Mouse (Mus musculus): ENCODE results near the gene Tmem106c. TPM values are rescaled to one million over a fixed set of nuclear protein-coding genes. Genes with fewer than 3 reads are reported as not detected.

The Tmem106c gene
- polyA plus RNA-seq, 1 experiment from 2014 or later, result 36.0 TPM

- 92% methylated on average over 2 of the region's 2 CpGs for WGBS
- Histone ChIP-seq H3K27ac (replicated peaks) (no peak overlapping the region), H3K4me3 (no peak overlapping the region), H3K9me3 (no peaks in the 10 kb centered on the region), H3K36me3 (replicated peaks) (no peaks in the 10 kb centered on the region), H3K27me3 (replicated peaks; ENCODE audit: low read depth, poor library complexity, severe bottlenecking) (no peaks in the 10 kb centered on the region), H3K4me1 (peaks cover 14% of the 10 kb centered on the region)
- DNase-seq (ENCODE audit: low spot score), result no peak
These were observed 22.7 kb upstream of the Tmem106c start for GRCm38 (mm10) chr15:97941306-97941705.

DNA sequence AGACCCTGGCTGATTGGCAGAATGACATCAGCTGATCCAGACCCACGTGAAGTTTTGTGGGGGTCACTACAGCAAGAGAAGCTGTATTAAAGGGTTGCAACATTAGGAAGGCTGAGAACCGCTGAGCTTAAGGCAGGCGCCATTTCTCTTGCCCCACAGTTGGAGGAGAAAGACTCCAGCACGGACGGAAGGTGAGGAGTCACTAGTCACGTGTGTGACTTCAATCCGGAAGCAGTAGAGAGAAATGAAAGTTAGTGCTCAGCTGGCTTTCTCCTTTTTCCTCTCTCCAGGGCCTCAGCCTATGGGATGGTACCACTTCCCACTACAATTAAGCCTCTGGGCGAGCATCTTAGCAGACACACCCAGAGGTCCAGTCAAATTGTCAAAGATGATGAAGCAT, 21.5 kb upstream of the Tmem106c start:
- no peak overlapping the region for H3K27ac ChIP-seq (replicated peaks)
- DNase-seq (ENCODE audit: low spot score), result no peak
- no peak overlapping the region for H3K4me3 ChIP-seq
- no peaks in the 10 kb centered on the region for H3K36me3 ChIP-seq (replicated peaks)
- WGBS, result 86% methylated on average over 8 of the region's 8 CpGs
- peaks cover 14% of the 10 kb centered on the region for H3K4me1 ChIP-seq
- H3K9me3 ChIP-seq, result no peaks in the 10 kb centered on the region
- no peaks in the 10 kb centered on the region for H3K27me3 ChIP-seq (replicated peaks; ENCODE audit: low read depth, poor library complexity, severe bottlenecking)

GRCm38 (mm10) chr15:97943356-97943755, 20.6 kb upstream of the Tmem106c start:
- H3K27me3 ChIP-seq (replicated peaks; ENCODE audit: low read depth, poor library complexity, severe bottlenecking), result no peaks in the 10 kb centered on the region
- H3K4me1 ChIP-seq, result peaks cover 14% of the 10 kb centered on the region
- WGBS, result 85% methylated on average over 8 of the region's 8 CpGs
- no peaks in the 10 kb centered on the region for H3K9me3 ChIP-seq
- no peak overlapping the region for H3K4me3 ChIP-seq
- H3K36me3 ChIP-seq (replicated peaks), result no peaks in the 10 kb centered on the region
- H3K27ac ChIP-seq (replicated peaks), result no peak overlapping the region
- no peak for DNase-seq (ENCODE audit: low spot score)

DNA sequence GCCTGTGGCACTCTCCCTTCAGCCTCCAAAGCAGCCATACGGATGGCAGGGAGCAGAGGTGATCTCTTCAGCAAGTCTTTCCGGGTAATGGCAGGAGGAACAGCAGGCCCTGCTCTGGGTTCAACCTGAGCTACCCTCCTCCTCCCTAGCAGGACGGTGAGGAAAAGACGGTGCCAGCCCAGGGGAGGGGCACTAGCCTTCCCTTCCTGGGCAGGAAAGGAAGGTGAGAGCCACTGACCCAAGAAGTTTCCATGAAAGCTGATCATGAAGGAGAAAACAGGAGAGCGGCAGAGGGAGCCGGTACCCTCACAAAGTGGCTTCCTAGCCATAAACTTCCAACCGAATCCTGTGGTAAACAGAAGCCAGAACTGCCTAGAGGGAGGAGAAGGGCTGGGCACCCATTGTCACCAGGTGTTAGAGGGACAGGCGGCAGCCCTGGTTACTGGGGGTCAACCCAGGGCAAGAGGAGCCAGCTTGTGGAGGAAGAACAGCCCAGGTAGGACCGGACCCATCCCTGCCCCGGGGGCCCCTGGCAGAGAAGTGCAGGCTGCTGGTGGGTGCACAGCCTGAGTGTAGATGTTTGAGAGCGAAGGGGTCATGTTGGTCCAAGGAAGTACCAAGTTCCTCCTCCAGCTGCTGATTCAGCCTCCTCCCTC, 19.0 kb upstream of the Tmem106c start:
- Histone ChIP-seq H3K4me3 (no peak overlapping the region), H3K9me3 (no peaks in the 10 kb centered on the region), H3K36me3 (replicated peaks) (no peaks in the 10 kb centered on the region), H3K27me3 (replicated peaks; ENCODE audit: low read depth, poor library complexity, severe bottlenecking) (peaks cover 8% of the 10 kb centered on the region; the same call in 1 of the 2 replicates), H3K4me1 (peaks cover 24% of the 10 kb centered on the region), H3K27ac (replicated peaks) (no peak overlapping the region)
- no peak for DNase-seq (ENCODE audit: low spot score)
- 81% methylated on average over 11 of the region's 11 CpGs for WGBS

DNA sequence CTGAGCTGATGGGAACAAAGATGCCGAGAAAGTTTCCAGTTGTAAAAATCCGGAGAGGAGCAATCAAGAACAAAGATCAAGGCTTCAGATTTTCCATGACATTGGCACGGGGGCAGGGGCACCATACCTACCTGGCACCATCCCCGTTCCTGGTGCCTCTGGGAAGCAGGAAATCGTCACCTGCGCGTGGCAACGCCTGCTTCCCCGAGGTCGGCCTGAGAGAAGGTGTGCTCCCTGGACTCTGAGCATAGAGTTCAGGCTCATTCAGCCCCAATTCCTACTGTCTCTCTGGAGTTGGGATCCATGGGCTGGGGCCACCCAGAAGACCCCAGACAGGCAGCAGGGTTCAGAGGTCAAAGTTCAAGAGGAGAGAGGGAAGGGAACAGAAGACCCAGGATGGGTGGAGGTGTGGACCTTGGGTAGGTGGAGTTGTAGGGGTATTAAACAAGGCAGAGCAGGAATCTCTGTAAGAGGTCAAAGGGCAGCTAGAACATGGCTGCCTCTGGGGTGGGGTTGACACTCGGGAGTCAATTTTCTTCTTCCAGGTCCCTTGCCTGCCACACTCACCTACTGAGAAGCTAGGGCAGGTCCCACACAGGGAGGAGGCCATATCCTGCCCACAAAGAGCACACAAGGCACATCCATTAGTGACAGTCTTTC, 18.2 kb upstream of the Tmem106c start:
- Histone ChIP-seq H3K36me3 (replicated peaks) (no peaks in the 10 kb centered on the region), H3K9me3 (no peaks in the 10 kb centered on the region), H3K4me3 (no peak overlapping the region), H3K27me3 (replicated peaks; ENCODE audit: low read depth, poor library complexity, severe bottlenecking) (peaks cover 8% of the 10 kb centered on the region; the same call in 1 of the 2 replicates), H3K27ac (replicated peaks) (no peak overlapping the region), H3K4me1 (peaks cover 24% of the 10 kb centered on the region)
- DNase-seq (ENCODE audit: low spot score), result no peak
- 83% methylated on average over 11 of the region's 11 CpGs for WGBS

DNA sequence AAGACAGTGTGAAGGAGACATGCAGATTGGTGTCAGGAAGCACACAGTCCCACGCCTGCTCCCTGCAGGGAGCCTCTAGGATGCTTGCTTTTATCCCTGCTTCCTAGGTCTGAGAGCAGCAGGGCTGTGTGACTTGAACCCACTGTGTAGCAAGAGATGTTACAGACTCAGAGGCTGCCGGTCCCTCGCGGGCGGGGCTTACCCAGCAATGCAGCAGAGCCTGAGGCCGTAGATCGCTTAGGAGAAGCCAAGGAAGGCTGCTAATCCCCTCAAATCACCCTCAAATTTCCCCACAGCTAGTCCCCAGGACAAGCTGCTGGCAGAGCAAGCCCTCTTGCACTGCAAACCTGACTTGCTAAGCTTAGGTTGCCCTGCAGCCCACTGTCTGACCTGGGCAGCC, 15.3 kb upstream of the Tmem106c start:
- 23% methylated on average over 7 of the region's 7 CpGs for WGBS
- H3K27ac ChIP-seq (replicated peaks), result 0 out of 2 replicates have a peak overlapping the region, but pooled peaks have one; percentile 21
- H3K36me3 ChIP-seq (replicated peaks), result no peaks in the 10 kb centered on the region
- H3K4me1 ChIP-seq, result peaks cover 39% of the 10 kb centered on the region
- H3K27me3 ChIP-seq (replicated peaks; ENCODE audit: low read depth, poor library complexity, severe bottlenecking), result peaks cover 29% of the 10 kb centered on the region
- peak; percentile 43 for DNase-seq (ENCODE audit: low spot score)
- H3K9me3 ChIP-seq, result no peaks in the 10 kb centered on the region
- H3K4me3 ChIP-seq, result no peak overlapping the region

DNA sequence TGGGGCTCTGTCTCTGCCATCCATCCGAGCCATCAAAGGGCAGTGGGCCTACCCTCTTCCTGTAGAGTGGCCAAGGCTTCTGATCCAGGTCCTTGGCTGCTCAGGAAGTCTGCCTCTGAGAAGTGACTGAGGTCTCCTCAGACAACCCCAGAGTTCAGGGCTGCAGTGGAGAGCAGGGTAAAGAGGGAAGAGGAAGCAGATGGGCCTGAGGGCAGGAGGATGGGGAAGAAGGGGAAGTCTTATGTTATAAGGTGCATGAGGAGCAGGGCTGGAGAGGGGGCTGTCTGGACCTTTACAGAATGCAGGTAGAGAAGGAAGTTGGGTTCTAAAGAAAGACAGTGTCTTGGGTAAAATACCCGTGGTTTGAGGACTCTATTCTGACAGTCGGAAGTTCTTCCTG, 14.3 kb upstream of the Tmem106c start:
- Histone ChIP-seq H3K27me3 (replicated peaks; ENCODE audit: low read depth, poor library complexity, severe bottlenecking) (peaks cover 36% of the 10 kb centered on the region), H3K4me1 (peaks cover 40% of the 10 kb centered on the region), H3K9me3 (no peaks in the 10 kb centered on the region), H3K4me3 (no peak overlapping the region), H3K36me3 (replicated peaks) (no peaks in the 10 kb centered on the region), H3K27ac (replicated peaks) (0 out of 2 replicates have a peak overlapping the region, but pooled peaks have one; percentile 21)
- 63% methylated on average over 3 of the region's 3 CpGs for WGBS
- no peak for DNase-seq (ENCODE audit: low spot score)

DNA sequence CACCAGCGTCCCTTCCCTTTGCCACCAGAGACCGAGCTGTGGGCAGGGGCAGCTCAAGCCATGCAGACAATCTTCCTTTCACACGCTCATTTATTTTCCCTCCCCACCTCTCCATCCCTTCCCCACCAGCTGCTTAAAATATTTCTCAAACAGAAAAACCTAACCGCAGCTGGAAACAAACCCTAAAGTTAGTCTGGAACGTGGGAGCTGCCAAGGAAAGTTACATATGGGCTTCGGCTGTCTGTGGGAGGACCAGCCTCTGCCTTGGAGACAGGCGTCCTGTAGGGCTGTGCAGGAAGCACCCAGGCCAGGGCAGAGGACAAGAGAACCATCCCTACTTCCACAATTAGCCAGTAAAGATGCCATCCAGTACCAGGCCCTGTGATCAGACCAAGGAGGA, 13.8 kb upstream of the Tmem106c start:
- WGBS, result 81% methylated on average over 7 of the region's 7 CpGs
- Histone ChIP-seq H3K27ac (replicated peaks) (no peak overlapping the region), H3K27me3 (replicated peaks; ENCODE audit: low read depth, poor library complexity, severe bottlenecking) (peaks cover 40% of the 10 kb centered on the region), H3K9me3 (no peaks in the 10 kb centered on the region), H3K4me3 (no peak overlapping the region), H3K4me1 (peaks cover 43% of the 10 kb centered on the region), H3K36me3 (replicated peaks) (no peaks in the 10 kb centered on the region)
- no peak for DNase-seq (ENCODE audit: low spot score)

GRCm38 (mm10) chr15:97952137-97952888, 11.7 kb upstream of the Tmem106c start:
- 16% methylated on average over 16 of the region's 16 CpGs for WGBS
- Histone ChIP-seq H3K27me3 (replicated peaks; ENCODE audit: low read depth, poor library complexity, severe bottlenecking) (peaks cover 40% of the 10 kb centered on the region), H3K4me3 (peak overlapping the region; percentile 23; the same call in 1 of the 2 replicates), H3K36me3 (replicated peaks) (no peaks in the 10 kb centered on the region), H3K27ac (replicated peaks) (peak overlapping the region; percentile 27; the same call in 1 of the 2 replicates), H3K4me1 (peaks cover 49% of the 10 kb centered on the region), H3K9me3 (no peaks in the 10 kb centered on the region)
- peak; percentile 85 for DNase-seq (ENCODE audit: low spot score)

- Histone ChIP-seq H3K27me3 (replicated peaks; ENCODE audit: low read depth, poor library complexity, severe bottlenecking) (peaks cover 40% of the 10 kb centered on the region), H3K27ac (replicated peaks) (no peak overlapping the region), H3K4me1 (peaks cover 49% of the 10 kb centered on the region), H3K4me3 (no peak overlapping the region), H3K36me3 (replicated peaks) (no peaks in the 10 kb centered on the region), H3K9me3 (no peaks in the 10 kb centered on the region)
- WGBS, result 65% methylated on average over 4 of the region's 4 CpGs
- DNase-seq (ENCODE audit: low spot score), result no peak
These were observed 11.2 kb upstream of the Tmem106c start for GRCm38 (mm10) chr15:97952889-97953189.

DNA sequence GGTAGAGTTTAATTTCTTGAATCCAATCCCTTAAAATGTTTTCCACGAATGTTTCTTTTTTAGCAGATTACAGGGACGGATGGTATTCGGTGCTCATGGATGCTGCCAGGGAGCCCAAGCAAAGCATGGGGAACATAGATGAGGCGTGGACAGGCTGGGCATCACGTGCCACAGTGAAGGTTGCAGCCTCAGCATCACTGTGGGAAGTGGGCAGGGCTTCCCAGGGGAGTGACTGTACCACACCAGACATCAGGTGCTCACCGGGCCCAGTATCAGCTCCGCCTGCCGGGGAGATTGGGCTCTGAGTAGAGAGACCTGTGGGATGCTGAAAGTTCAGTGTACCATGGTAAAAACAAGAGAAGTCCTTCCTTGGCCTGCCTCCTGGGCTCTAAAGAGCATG, 9.3 kb upstream of the Tmem106c start:
- peaks cover 33% of the 10 kb centered on the region for H3K27me3 ChIP-seq (replicated peaks; ENCODE audit: low read depth, poor library complexity, severe bottlenecking)
- H3K36me3 ChIP-seq (replicated peaks), result no peaks in the 10 kb centered on the region
- peak overlapping the region; percentile 68; the same call in 1 of the 2 replicates for H3K27ac ChIP-seq (replicated peaks)
- H3K4me3 ChIP-seq, result no peak overlapping the region
- no peaks in the 10 kb centered on the region for H3K9me3 ChIP-seq
- H3K4me1 ChIP-seq, result peaks cover 36% of the 10 kb centered on the region
- WGBS, result 81% methylated on average over 8 of the region's 8 CpGs
- no peak for DNase-seq (ENCODE audit: low spot score)

- Histone ChIP-seq H3K9me3 (no peaks in the 10 kb centered on the region), H3K4me1 (peaks cover 35% of the 10 kb centered on the region), H3K27ac (replicated peaks) (peak overlapping the region; percentile 68), H3K27me3 (replicated peaks; ENCODE audit: low read depth, poor library complexity, severe bottlenecking) (peaks cover 32% of the 10 kb centered on the region), H3K36me3 (replicated peaks) (no peaks in the 10 kb centered on the region), H3K4me3 (no peak overlapping the region)
- DNase-seq (ENCODE audit: low spot score), result no peak
- WGBS, result 68% methylated on average over 1 of the region's 1 CpGs
These were observed 8.7 kb upstream of the Tmem106c start for GRCm38 (mm10) chr15:97955286-97955685.

Data from embryonic facial prominence, embryonic 10.5 days (tissue).